Mouse (Mus musculus) intestine, embryonic 14.5 days (tissue): ENCODE results near the gene Pqlc2. TPM values are rescaled to one million over a fixed set of nuclear protein-coding genes. Genes with fewer than 3 reads are reported as not detected.

Experiments used
- ATAC-seq: fragments of 200-750 bp; cut with Nextera tagmentation; replicated peaks from 2 replicates; pipeline ENCODE4 v1.8.0; 2017; ENCODE audit warnings: low read depth, moderate number of reproducible peaks, moderate TSS enrichment, moderate library complexity; ENCODE audit not compliant: low FRiP score, low TSS enrichment
- DNase-seq: peaks from one replicate; pipeline ENCODE4 v3.0.0-alpha.2; 2018; ENCODE audit warnings: low spot score
- H3K27ac ChIP-seq: fragments of 300-500 bp; sonication (generic); 2 replicates; pipeline ENCODE4 v1.5.1; 2014; ENCODE audit warnings: low read depth, mild to moderate bottlenecking, control low read depth
- H3K27me3 ChIP-seq: fragments of 300-500 bp; sonication (generic); replicated peaks from 2 replicates; pipeline ENCODE4 v1.6.1; 2014; ENCODE audit warnings: low read length, control low read depth; ENCODE audit not compliant: control insufficient read depth, insufficient read depth
- H3K36me3 ChIP-seq: fragments of 300-500 bp; sonication (generic); 2 replicates; pipeline ENCODE4 v1.6.1; 2014; ENCODE audit warnings: low read length, control low read depth; ENCODE audit not compliant: control insufficient read depth, insufficient read depth
- H3K4me1 ChIP-seq: fragments of 300-500 bp; sonication (generic); replicated peaks from 2 replicates; pipeline ENCODE4 v1.6.1; 2014; ENCODE audit warnings: low read length, control low read depth, mixed read lengths; ENCODE audit not compliant: control insufficient read depth, insufficient read depth
- H3K4me2 ChIP-seq: fragments of 300-500 bp; sonication (generic); 2 replicates; pipeline ENCODE4 v1.6.1; 2014; ENCODE audit warnings: low read length
- H3K4me3 ChIP-seq: fragments of 300-500 bp; sonication (generic); 2 replicates; pipeline ENCODE4 v1.5.1; 2014; ENCODE audit warnings: low read depth, low read length, control low read depth, mixed read lengths
- H3K9ac ChIP-seq: fragments of 300-500 bp; sonication (generic); 2 replicates; pipeline ENCODE4 v1.6.1; 2014; ENCODE audit warnings: mild to moderate bottlenecking, low read length
- H3K9me3 ChIP-seq: fragments of 300-500 bp; sonication (generic); 2 replicates; pipeline ENCODE4 v1.6.1; 2016; ENCODE audit warnings: low read length, control low read depth; ENCODE audit not compliant: control insufficient read depth
- WGBS: fragments of 180-500 bp; shearing (Covaris S2); extraction: QIAGEN DNeasy Blood & Tissue Kit; methylation state at CpG from one replicate; pipeline ENCODE4 v1.1.7; 2014; 5-methylcytosine and 5-hydroxymethylcytosine counted together
- polyA plus RNA-seq: library from polyadenylated mRNA; unstranded; fragments of >200 nt; fragmentation: Nextera tagmentation; extraction: Ambion mirVana; gene quantifications from 2 replicates; pipeline ENCODE4 v1.2.1, GENCODE M21; 2014

Pqlc2 gene
- polyA plus RNA-seq, 1 experiment from 2014 or later = 17.1 TPM

DNA sequence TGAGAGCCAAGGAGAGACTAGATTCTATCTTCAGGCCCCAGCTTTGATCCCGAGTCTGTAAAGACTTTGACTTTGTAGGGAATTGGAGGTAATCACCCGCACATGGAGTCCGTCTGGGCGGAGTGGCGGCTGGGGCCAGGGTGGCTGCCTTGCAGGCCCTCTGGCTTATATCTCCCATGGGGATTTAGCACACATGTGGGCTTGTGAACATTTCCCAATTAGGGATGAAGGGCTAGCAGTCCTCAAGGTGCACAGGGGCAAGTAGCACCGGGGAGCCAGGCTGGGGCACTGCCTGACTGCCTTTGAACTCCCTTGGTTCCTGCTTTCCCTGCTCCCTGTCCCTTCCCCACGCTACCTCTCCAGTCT is 44.0 kb downstream of the Pqlc2 start:
- DNase-seq = no peak
- peaks cover 74% of the 10 kb centered on the region for H3K36me3 ChIP-seq
- H3K4me2 ChIP-seq = no peak overlapping the region
- H3K4me3 ChIP-seq = no peak overlapping the region
- no peak overlapping the region for H3K27ac ChIP-seq
- no peaks in the 10 kb centered on the region for H3K9me3 ChIP-seq
- no peak for ATAC-seq
- no peaks in the 10 kb centered on the region for H3K27me3 ChIP-seq
- 79% methylated on average over 7 of the region's 7 CpGs for WGBS
- H3K4me1 ChIP-seq = no peaks in the 10 kb centered on the region
- H3K9ac ChIP-seq = no peak overlapping the region

DNA sequence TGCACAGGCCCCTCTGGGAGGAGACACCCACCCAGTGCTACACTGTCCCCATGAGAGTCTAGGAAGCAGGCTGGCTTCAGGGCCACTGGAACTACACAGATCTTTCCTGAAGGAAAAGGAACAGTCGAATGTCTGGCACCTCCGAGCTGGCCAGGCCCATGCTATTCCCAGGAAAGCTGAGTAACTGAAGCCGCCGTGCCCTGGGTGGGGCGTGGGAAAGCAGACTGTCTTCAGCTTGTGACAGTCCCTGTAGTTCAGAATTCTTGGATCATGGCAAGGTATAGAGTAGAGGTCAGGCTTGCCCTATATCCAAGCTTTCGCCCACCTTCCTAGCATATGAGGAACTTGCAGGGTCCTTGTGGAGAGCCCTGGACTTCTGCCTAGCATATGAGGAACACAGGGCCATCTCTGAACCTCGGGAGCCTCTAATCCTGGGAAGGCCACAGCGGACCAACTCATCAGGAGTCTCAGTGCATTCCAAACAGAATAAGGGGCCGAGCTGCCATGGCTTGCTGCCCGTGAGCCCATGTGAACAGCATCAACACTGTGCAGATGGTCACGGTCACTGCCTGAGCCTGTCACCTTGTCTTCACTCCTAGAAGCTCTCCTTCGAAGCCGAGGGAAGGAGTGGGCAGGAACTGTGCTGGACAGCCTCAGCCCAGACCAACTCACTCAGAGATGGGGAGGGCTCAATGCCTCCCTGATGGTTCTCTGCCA is 44.6 kb downstream of the Pqlc2 start:
- no peak for ATAC-seq

GRCm38 (mm10) chr4:139262981-139263380 is 47.5 kb downstream of the Pqlc2 start:
- 0 out of 2 replicates have a peak, but pooled peaks cover 4% of the 10 kb centered on the region for H3K4me1 ChIP-seq
- H3K36me3 ChIP-seq = peaks cover 83% of the 10 kb centered on the region
- H3K9ac ChIP-seq = no peak overlapping the region
- no peak overlapping the region for H3K4me2 ChIP-seq
- no peak overlapping the region for H3K4me3 ChIP-seq
- 95% methylated on average over 6 of the region's 6 CpGs for WGBS
- no peaks in the 10 kb centered on the region for H3K27me3 ChIP-seq
- no peak overlapping the region for H3K27ac ChIP-seq
- no peak for DNase-seq
- ATAC-seq = no peak
- H3K9me3 ChIP-seq = no peaks in the 10 kb centered on the region

More for the DNA sequence above, 44.6 kb downstream of the Pqlc2 start:
- H3K9ac ChIP-seq = no peak overlapping the region
- H3K4me2 ChIP-seq = no peak overlapping the region
- no peak overlapping the region for H3K27ac ChIP-seq
- no peaks in the 10 kb centered on the region for H3K4me1 ChIP-seq
- no peak overlapping the region for H3K4me3 ChIP-seq
- no peaks in the 10 kb centered on the region for H3K9me3 ChIP-seq
- H3K27me3 ChIP-seq = no peaks in the 10 kb centered on the region
- 90% methylated on average over 13 of the region's 13 CpGs for WGBS
- DNase-seq = no peak
- peaks cover 79% of the 10 kb centered on the region for H3K36me3 ChIP-seq

DNA sequence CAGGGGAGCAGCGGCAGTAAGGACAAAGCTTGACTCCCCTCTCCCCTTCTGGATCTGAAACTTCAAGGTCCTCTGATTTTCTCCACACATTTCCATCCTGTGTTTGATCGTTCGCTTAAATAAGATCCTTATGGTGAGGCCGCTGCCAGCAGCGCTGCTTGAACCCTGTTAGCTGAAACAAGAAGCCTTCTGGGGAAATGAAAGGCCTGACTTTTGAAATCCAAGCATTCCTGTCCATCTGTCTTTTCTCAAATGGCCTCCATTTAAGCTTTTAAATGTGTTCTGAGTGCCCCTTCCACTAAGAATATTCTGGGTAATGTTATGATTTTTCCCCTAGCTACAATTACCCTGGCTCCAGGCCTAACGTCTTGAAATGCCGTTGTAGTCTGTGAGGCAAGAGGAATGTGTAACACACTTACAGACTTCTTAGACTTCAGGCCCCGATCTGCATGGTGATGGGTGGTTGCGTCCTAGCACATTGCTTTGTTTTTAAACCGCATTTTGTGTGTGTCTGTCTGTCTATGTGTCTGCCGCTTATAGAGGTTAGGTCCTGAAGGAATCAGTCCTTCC is 51.1 kb downstream of the Pqlc2 start:
- Histone ChIP-seq H3K4me3 (no peak overlapping the region), H3K4me1 (0 out of 2 replicates have a peak, but pooled peaks cover 4% of the 10 kb centered on the region), H3K9ac (no peak overlapping the region), H3K4me2 (no peak overlapping the region), H3K27ac (peak overlapping the region; percentile 70; the same call in 1 of the 2 replicates), H3K9me3 (no peaks in the 10 kb centered on the region), H3K36me3 (peaks cover 74% of the 10 kb centered on the region), H3K27me3 (no peaks in the 10 kb centered on the region)
- ATAC-seq = 0 out of 2 replicates have a peak, but pooled peaks have one; percentile 40
- WGBS = 67% methylated on average over 11 of the region's 11 CpGs
- DNase-seq = no peak

- no peak for ATAC-seq
These were observed 51.7 kb downstream of the Pqlc2 start for GRCm38 (mm10) chr4:139258621-139259301.

GRCm38 (mm10) chr4:139256708-139257107 is 53.8 kb downstream of the Pqlc2 start:
- H3K9ac ChIP-seq = no peak overlapping the region

More at GRCm38 (mm10) chr4:139258621-139259301, 51.7 kb downstream of the Pqlc2 start:
- Histone ChIP-seq H3K27ac (peak overlapping the region; percentile 70; the same call in 1 of the 2 replicates), H3K4me1 (0 out of 2 replicates have a peak, but pooled peaks cover 4% of the 10 kb centered on the region), H3K9me3 (no peaks in the 10 kb centered on the region), H3K9ac (0 out of 2 replicates have a peak overlapping the region, but pooled peaks have one; percentile 3), H3K36me3 (peaks cover 68% of the 10 kb centered on the region), H3K4me2 (no peak overlapping the region), H3K27me3 (no peaks in the 10 kb centered on the region), H3K4me3 (no peak overlapping the region)
- 74% methylated on average over 6 of the region's 6 CpGs for WGBS
- DNase-seq = no peak

DNA sequence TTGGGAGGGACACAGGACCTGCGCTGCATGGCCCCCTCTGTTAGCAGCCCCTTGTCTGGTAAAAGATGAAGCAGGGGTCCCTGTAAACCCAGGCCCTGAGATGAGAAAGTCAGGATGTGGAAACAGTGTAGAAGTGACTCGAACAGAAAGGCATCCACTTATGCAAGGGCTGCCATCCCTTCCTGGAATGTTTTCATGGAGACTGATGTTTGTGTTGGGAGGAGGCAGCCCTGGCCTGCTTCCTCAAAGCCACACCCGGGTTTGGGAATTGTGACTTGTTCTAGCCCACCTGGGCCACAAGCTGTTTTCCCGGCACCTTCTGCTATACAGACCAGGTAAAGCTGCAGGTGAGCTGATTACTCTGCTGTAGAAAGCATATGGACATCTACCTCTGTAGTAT is 54.4 kb downstream of the Pqlc2 start:
- Histone ChIP-seq H3K27me3 (no peaks in the 10 kb centered on the region), H3K27ac (no peak overlapping the region), H3K9me3 (no peaks in the 10 kb centered on the region), H3K4me1 (peaks cover 18% of the 10 kb centered on the region), H3K9ac (no peak overlapping the region), H3K4me3 (no peak overlapping the region), H3K4me2 (no peak overlapping the region), H3K36me3 (peaks cover 43% of the 10 kb centered on the region)
- ATAC-seq (no peak), DNase-seq (no peak)
- WGBS = 84% methylated on average over 4 of the region's 4 CpGs

More at GRCm38 (mm10) chr4:139256708-139257107, 53.8 kb downstream of the Pqlc2 start:
- no peaks in the 10 kb centered on the region for H3K9me3 ChIP-seq
- H3K27me3 ChIP-seq = no peaks in the 10 kb centered on the region
- peaks cover 48% of the 10 kb centered on the region for H3K36me3 ChIP-seq
- H3K4me2 ChIP-seq = no peak overlapping the region
- H3K27ac ChIP-seq = no peak overlapping the region
- no peak for ATAC-seq
- no peak overlapping the region for H3K4me3 ChIP-seq
- H3K4me1 ChIP-seq = peaks cover 12% of the 10 kb centered on the region
- no peak for DNase-seq
- 83% methylated on average over 8 of the region's 8 CpGs for WGBS

DNA sequence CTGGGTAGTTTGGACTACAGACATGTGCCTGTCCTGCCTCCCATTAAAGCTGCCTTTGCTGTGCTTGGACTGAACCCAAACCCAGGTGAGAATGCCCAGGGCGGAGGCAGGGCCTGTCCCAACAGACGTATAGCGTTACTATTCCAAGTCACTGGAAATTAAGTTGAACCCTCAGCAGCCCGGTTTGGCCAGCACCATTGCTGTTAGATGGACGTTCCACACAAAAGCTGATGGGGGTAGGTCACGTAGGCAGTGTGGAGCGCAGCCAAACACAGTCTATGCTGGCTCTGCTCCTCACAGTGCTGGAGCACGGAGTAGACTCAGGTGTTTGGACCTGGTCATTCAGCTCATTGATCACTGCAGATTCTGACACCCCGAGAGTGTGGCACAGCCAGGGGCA is 57.3 kb downstream of the Pqlc2 start:
- 85% methylated on average over 9 of the region's 9 CpGs for WGBS
- Histone ChIP-seq H3K4me1 (peaks cover 39% of the 10 kb centered on the region), H3K9ac (no peak overlapping the region), H3K4me3 (no peak overlapping the region), H3K27ac (no peak overlapping the region), H3K4me2 (no peak overlapping the region), H3K9me3 (no peaks in the 10 kb centered on the region), H3K36me3 (peaks cover 23% of the 10 kb centered on the region), H3K27me3 (no peaks in the 10 kb centered on the region)
- no peak for ATAC-seq
- DNase-seq = no peak
